Mouse (Mus musculus) hindbrain, embryonic 11.5 days (tissue): ENCODE results near the gene Sept9. TPM values are rescaled to one million over a fixed set of nuclear protein-coding genes. Genes with fewer than 3 reads are reported as not detected.

Source experiments
- ATAC-seq: fragments of 200-750 bp; cut with Nextera tagmentation; 2 replicates; pipeline ENCODE4 v1.8.0; 2017; ENCODE audit warnings: mild to moderate bottlenecking, moderate TSS enrichment, moderate library complexity; ENCODE audit not compliant: low FRiP score
- DNase-seq: peaks from one replicate; pipeline ENCODE4 v3.0.0-alpha.2; 2015; ENCODE audit warnings: low spot score
- H3K27ac ChIP-seq: fragments of 300-500 bp; sonication (generic); 2 replicates; pipeline ENCODE4 v1.5.1; 2014; ENCODE audit warnings: mild to moderate bottlenecking, low read depth, low read length
- H3K27me3 ChIP-seq: fragments of 300-500 bp; sonication (generic); 2 replicates; pipeline ENCODE4 v1.6.1; 2014; ENCODE audit warnings: mild to moderate bottlenecking, low read length, moderate library complexity, mixed read lengths; ENCODE audit not compliant: control insufficient read depth, insufficient read depth
- H3K36me3 ChIP-seq: fragments of 300-500 bp; sonication (generic); 2 replicates; pipeline ENCODE4 v1.6.1; 2014; ENCODE audit warnings: mild to moderate bottlenecking, low read length, moderate library complexity, mixed read lengths; ENCODE audit not compliant: control insufficient read depth, insufficient read depth
- H3K4me1 ChIP-seq: fragments of 300-500 bp; sonication (generic); replicated peaks from 2 replicates; pipeline ENCODE4 v1.6.1; 2014; ENCODE audit warnings: low read length, mixed read lengths; ENCODE audit not compliant: control insufficient read depth, insufficient read depth
- H3K4me2 ChIP-seq: fragments of 300-500 bp; sonication (generic); replicated peaks from 2 replicates; pipeline ENCODE4 v1.6.1; 2014; ENCODE audit warnings: mild to moderate bottlenecking, low read depth, low read length
- H3K4me3 ChIP-seq: fragments of 300-500 bp; sonication (generic); 2 replicates; pipeline ENCODE4 v1.5.1; 2014; ENCODE audit warnings: low read depth, low read length
- H3K9ac ChIP-seq: fragments of 300-500 bp; sonication (generic); 2 replicates; pipeline ENCODE4 v1.6.1; 2014; ENCODE audit warnings: low read depth, low read length
- H3K9me3 ChIP-seq: fragments of 300-500 bp; sonication (generic); 2 replicates; pipeline ENCODE4 v1.6.1; 2016; ENCODE audit warnings: low read length; ENCODE audit not compliant: control insufficient read depth
- WGBS: fragments of 180-500 bp; shearing (Covaris S2); extraction: QIAGEN DNeasy Blood & Tissue Kit; methylation state at CpG from one replicate; pipeline ENCODE4 v1.1.7; 2014; 5-methylcytosine and 5-hydroxymethylcytosine counted together
- polyA plus RNA-seq: library from polyadenylated mRNA; unstranded; fragments of >200 nt; fragmentation: Nextera tagmentation; extraction: Ambion mirVana; gene quantifications from 2 replicates; pipeline ENCODE4 v1.2.1, GENCODE M21; 2014

The Sept9 gene
- polyA plus RNA-seq, 1 experiment from 2014 or later = 126 TPM

- no peak overlapping the region for H3K9ac ChIP-seq
- H3K4me1 ChIP-seq = no peaks in the 10 kb centered on the region
- no peaks in the 10 kb centered on the region for H3K9me3 ChIP-seq
- DNase-seq (no peak), ATAC-seq (no peak)
- 92% methylated on average over 3 of the region's 3 CpGs for WGBS
- no peak overlapping the region for H3K4me3 ChIP-seq
- H3K36me3 ChIP-seq = no peaks in the 10 kb centered on the region
- H3K27me3 ChIP-seq = no peaks in the 10 kb centered on the region
- H3K27ac ChIP-seq = no peak overlapping the region
- no peak overlapping the region for H3K4me2 ChIP-seq
These were observed 16.7 kb upstream of the Sept9 start for GRCm38 (mm10) chr11:117182808-117183207.

DNA sequence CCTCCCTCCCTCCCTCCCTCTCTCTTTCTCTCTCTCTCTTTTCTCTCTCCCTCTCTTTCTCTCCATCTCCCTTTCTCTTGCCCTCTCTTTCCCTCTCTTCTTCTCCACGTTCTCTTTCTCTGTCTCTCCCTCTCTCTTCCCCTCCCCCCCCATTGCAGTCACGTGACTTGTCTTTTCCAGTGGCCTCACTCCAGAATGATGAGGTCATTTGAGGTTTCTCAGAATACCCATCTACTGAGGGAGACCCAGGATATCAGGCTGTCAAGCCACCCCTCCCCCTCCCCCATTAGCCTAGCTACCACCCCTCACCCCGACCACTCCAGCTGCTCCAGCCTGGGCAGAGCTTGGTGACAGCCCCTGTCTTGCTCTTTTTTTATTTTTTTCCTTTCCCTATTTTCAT, 16.2 kb upstream of the Sept9 start:
- H3K4me3 ChIP-seq = no peak overlapping the region
- ATAC-seq (no peak), DNase-seq (no peak)
- no peaks in the 10 kb centered on the region for H3K27me3 ChIP-seq
- H3K4me1 ChIP-seq = no peaks in the 10 kb centered on the region
- H3K9me3 ChIP-seq = no peaks in the 10 kb centered on the region
- no peak overlapping the region for H3K4me2 ChIP-seq
- 93% methylated on average over 1 of the region's 3 CpGs for WGBS
- H3K27ac ChIP-seq = no peak overlapping the region
- no peak overlapping the region for H3K9ac ChIP-seq
- no peaks in the 10 kb centered on the region for H3K36me3 ChIP-seq

GRCm38 (mm10) chr11:117183841-117184240, 15.6 kb upstream of the Sept9 start:
- H3K4me2 ChIP-seq = no peak overlapping the region
- no peak overlapping the region for H3K9ac ChIP-seq
- no peaks in the 10 kb centered on the region for H3K36me3 ChIP-seq
- H3K27me3 ChIP-seq = no peaks in the 10 kb centered on the region
- no peaks in the 10 kb centered on the region for H3K4me1 ChIP-seq
- H3K4me3 ChIP-seq = no peak overlapping the region
- WGBS = 79% methylated on average over 5 of the region's 5 CpGs
- DNase-seq (no peak), ATAC-seq (no peak)
- H3K9me3 ChIP-seq = no peaks in the 10 kb centered on the region
- H3K27ac ChIP-seq = no peak overlapping the region

- Histone ChIP-seq H3K4me3 (no peak overlapping the region), H3K9ac (no peak overlapping the region), H3K4me2 (no peak overlapping the region), H3K27me3 (no peaks in the 10 kb centered on the region), H3K4me1 (no peaks in the 10 kb centered on the region), H3K36me3 (no peaks in the 10 kb centered on the region), H3K27ac (no peak overlapping the region), H3K9me3 (no peaks in the 10 kb centered on the region)
- DNase-seq = no peak
- ATAC-seq = no peak
- WGBS = 71% methylated on average over 21 of the region's 21 CpGs
These were observed 14.2 kb upstream of the Sept9 start for GRCm38 (mm10) chr11:117185076-117185933.

- H3K4me2 ChIP-seq = no peak overlapping the region
These were observed 7.9 kb upstream of the Sept9 start for GRCm38 (mm10) chr11:117191524-117191923.

DNA sequence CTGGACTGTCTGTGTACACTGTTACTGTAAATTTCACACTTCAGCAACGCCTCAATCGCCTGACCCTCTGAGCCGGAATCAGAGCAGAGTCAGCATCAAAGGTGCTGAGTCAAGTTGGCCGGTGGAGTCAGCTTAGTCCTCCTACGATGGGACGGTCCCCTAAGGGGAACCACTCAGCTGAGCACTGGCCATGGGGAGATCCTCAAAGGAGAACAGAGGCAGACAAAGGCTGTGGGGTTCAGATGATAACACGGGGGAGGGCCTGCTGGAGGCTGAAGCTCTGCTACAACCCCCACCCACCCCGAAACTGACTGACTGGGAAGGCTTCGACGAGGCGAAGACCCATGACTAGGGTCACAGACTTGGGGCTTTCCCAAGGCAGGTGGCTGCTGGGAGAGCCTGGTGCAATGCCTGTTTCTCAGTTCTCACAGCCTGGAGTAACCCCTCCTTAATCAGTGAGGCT, 5.0 kb upstream of the Sept9 start:
- Histone ChIP-seq H3K36me3 (no peaks in the 10 kb centered on the region), H3K4me3 (no peak overlapping the region), H3K4me1 (peaks cover 2% of the 10 kb centered on the region), H3K27ac (no peak overlapping the region), H3K9me3 (no peaks in the 10 kb centered on the region), H3K27me3 (peaks cover 13% of the 10 kb centered on the region), H3K4me2 (no peak overlapping the region), H3K9ac (no peak overlapping the region)
- no peak for DNase-seq
- 71% methylated on average over 11 of the region's 11 CpGs for WGBS
- no peak for ATAC-seq

More at GRCm38 (mm10) chr11:117191524-117191923, 7.9 kb upstream of the Sept9 start:
- no peak overlapping the region for H3K27ac ChIP-seq
- no peaks in the 10 kb centered on the region for H3K4me1 ChIP-seq
- H3K9ac ChIP-seq = no peak overlapping the region
- DNase-seq (no peak), ATAC-seq (no peak)
- H3K27me3 ChIP-seq = no peaks in the 10 kb centered on the region
- H3K4me3 ChIP-seq = no peak overlapping the region
- WGBS = 74% methylated on average over 5 of the region's 5 CpGs
- H3K9me3 ChIP-seq = no peaks in the 10 kb centered on the region
- no peaks in the 10 kb centered on the region for H3K36me3 ChIP-seq

DNA sequence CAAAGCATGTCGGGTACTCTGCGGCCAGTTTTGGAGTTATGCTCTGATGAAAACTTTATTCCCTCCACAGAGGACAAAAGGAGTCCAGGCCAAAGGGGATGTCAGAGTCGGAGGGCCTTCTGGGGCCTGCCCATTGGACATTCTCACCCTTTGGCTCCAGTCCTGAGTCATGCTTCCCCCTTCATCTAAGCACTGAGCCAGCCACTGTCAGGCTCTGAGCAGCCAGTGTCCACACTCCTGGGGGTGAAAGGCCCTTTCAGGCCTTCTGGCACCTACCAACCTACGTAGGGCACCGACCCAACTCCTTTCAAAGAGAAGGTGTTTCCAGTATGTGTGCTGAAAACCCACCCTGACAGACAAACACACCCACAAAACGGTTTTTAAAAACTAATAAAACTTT, 3.8 kb upstream of the Sept9 start:
- H3K27me3 ChIP-seq = peaks cover 24% of the 10 kb centered on the region
- H3K36me3 ChIP-seq = no peaks in the 10 kb centered on the region
- WGBS = 94% methylated on average over 6 of the region's 6 CpGs
- H3K9ac ChIP-seq = no peak overlapping the region
- no peak overlapping the region for H3K4me3 ChIP-seq
- no peaks in the 10 kb centered on the region for H3K9me3 ChIP-seq
- no peak overlapping the region for H3K4me2 ChIP-seq
- no peak for DNase-seq
- peaks cover 6% of the 10 kb centered on the region for H3K4me1 ChIP-seq
- no peak overlapping the region for H3K27ac ChIP-seq
- ATAC-seq = no peak

DNA sequence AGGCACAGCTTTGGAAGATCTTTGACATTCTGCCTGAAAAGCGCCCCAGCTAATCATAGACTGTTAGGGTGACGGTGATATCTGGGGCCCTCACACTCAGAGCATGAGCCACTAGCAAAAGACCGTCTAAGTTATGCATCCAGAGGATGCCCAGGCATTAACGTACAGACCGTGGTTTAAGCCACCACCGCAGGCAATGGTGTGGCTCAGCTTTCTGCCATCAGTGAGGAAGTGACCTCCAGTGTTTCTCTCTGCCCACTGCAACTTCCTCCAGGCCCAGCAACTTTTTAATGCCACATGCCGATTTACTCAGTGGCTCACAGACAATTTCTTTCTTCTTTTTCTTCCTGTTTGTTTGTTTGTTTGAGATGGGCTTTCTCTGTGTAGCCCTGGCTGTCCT, 2.8 kb upstream of the Sept9 start:
- Histone ChIP-seq H3K9me3 (no peaks in the 10 kb centered on the region), H3K4me1 (peaks cover 6% of the 10 kb centered on the region), H3K9ac (no peak overlapping the region), H3K36me3 (no peaks in the 10 kb centered on the region), H3K4me3 (no peak overlapping the region), H3K27me3 (peaks cover 28% of the 10 kb centered on the region), H3K27ac (no peak overlapping the region), H3K4me2 (no peak overlapping the region)
- WGBS = 88% methylated on average over 7 of the region's 7 CpGs
- no peak for ATAC-seq
- DNase-seq = no peak

DNA sequence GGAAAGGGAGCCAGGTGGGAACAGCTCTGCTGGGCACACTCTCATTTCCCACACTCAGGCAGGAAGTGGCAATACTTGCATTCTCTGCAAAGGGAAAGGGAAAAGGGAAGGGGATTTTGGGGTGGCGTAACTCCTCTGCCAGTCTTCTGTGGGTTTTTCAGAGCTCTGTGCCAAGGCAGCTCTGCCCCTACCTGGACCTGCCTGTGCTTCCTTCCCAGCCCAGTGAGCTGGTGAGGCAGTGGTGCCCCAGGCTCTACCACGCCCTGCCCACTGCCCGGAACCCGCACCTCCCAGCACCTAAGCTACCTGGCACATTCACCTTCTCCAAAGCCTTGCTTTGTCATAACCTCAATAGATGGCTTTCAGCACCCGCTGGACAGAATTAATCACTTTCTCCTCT, 1.3 kb upstream of the Sept9 start:
- no peak for ATAC-seq
- Histone ChIP-seq H3K4me1 (peaks cover 6% of the 10 kb centered on the region), H3K9me3 (no peaks in the 10 kb centered on the region), H3K36me3 (no peaks in the 10 kb centered on the region), H3K9ac (no peak overlapping the region), H3K27me3 (peaks cover 31% of the 10 kb centered on the region), H3K4me3 (no peak overlapping the region), H3K27ac (no peak overlapping the region), H3K4me2 (no peak overlapping the region)
- WGBS = 88% methylated on average over 5 of the region's 5 CpGs
- DNase-seq = no peak
